Mouse (Mus musculus) left cerebral cortex, adult 2 months (tissue): ENCODE measurements around the gene Actl6a. TPM values are rescaled to one million over a fixed set of nuclear protein-coding genes. Genes with fewer than 3 reads are reported as not detected.

ENCODE experiments used
- DNase-seq, 2 experiments: peaks; one replicate each; pipeline ENCODE4 v3.0.0; 2021 to 2022; ENCODE audit warnings: low spot score in 2 of 2, mixed read lengths in 1 of 2; ENCODE audit errors: extremely low spot score in 1 of 2
- H3K27ac ChIP-seq: fragments of 200-600 bp; 2 replicates; pipeline ENCODE4 v1.8.1; 2022
- H3K4me3 ChIP-seq: fragments of 200-600 bp; 2 replicates; pipeline ENCODE4 v1.8.1; 2022
- CTCF ChIP-seq: fragments of 200-600 bp; IDR thresholded peaks from 2 replicates; pipeline ENCODE4 v1.8.1; 2022; ENCODE audit warnings: antibody characterized with exemption, mild to moderate bottlenecking, moderate library complexity
- intact Hi-C: fragments of 180-260 bp; cut with DNase I; formaldehyde crosslinking; loops from one replicate; pipeline ENCODE4 v1.15.1; 2025
- total RNA-seq, 2 experiments: library from RNA; stranded (reverse); gene quantifications; 2 replicates each; pipeline ENCODE4 v1.2.3; 2021

Gene Actl6a
- total RNA-seq, 2 experiments from 2014 or later, result 16.7 to 17.7 TPM

- no peak overlapping the region for H3K4me3 ChIP-seq
- intact Hi-C loops, result no loop called here
These were observed 32.9 kb upstream of the Actl6a start for GRCm38 (mm10) chr3:32673151-32673550.

GRCm38 (mm10) chr3:32676393-32676792 lies 29.7 kb upstream of the Actl6a start:
- H3K4me3 ChIP-seq, result no peak overlapping the region
- no peak for DNase-seq
- TF ChIP-seq CTCF, result no peak
- intact Hi-C loops, result no loop called here
- no peak overlapping the region for H3K27ac ChIP-seq

More at GRCm38 (mm10) chr3:32673151-32673550, 32.9 kb upstream of the Actl6a start:
- no peak overlapping the region for H3K27ac ChIP-seq
- no peak for TF ChIP-seq CTCF
- no peak for DNase-seq

- DNase-seq, result no peak
- no peak for TF ChIP-seq CTCF
- H3K4me3 ChIP-seq, result no peak overlapping the region
- H3K27ac ChIP-seq, result no peak overlapping the region
- intact Hi-C loops, result no loop called here
These were observed 23.1 kb upstream of the Actl6a start for GRCm38 (mm10) chr3:32682910-32683531.

GRCm38 (mm10) chr3:32684631-32685030 lies 21.5 kb upstream of the Actl6a start:
- Histone ChIP-seq H3K27ac (no peak overlapping the region), H3K4me3 (no peak overlapping the region)
- DNase-seq, result no peak
- intact Hi-C loops, result no loop called here
- no peak for TF ChIP-seq CTCF

- DNase-seq, result no peak
- intact Hi-C loops, result no loop called here
- no peak for TF ChIP-seq CTCF
- Histone ChIP-seq H3K4me3 (no peak overlapping the region), H3K27ac (no peak overlapping the region)
These were observed 19.6 kb upstream of the Actl6a start for GRCm38 (mm10) chr3:32686537-32686936.

GRCm38 (mm10) chr3:32687156-32687555 lies 18.9 kb upstream of the Actl6a start:
- no peak for DNase-seq
- TF ChIP-seq CTCF, result no peak
- no peak overlapping the region for H3K27ac ChIP-seq
- H3K4me3 ChIP-seq, result no peak overlapping the region
- intact Hi-C loops, result no loop called here

GRCm38 (mm10) chr3:32689567-32689999 lies 16.5 kb upstream of the Actl6a start:
- no peak overlapping the region for H3K27ac ChIP-seq
- intact Hi-C loops, result no loop called here
- TF ChIP-seq CTCF, result no peak

GRCm38 (mm10) chr3:32690008-32690407 lies 16.1 kb upstream of the Actl6a start:
- intact Hi-C loops, result loop anchor here (10.0 kb wide), 1 partner anchor 355 kb away; no protein-coding TSS in a partner anchor
- Histone ChIP-seq H3K27ac (no peak overlapping the region), H3K4me3 (no peak overlapping the region)
- TF ChIP-seq CTCF, result no peak
- no peak for DNase-seq

More at GRCm38 (mm10) chr3:32689567-32689999, 16.5 kb upstream of the Actl6a start:
- no peak for DNase-seq
- H3K4me3 ChIP-seq, result no peak overlapping the region

GRCm38 (mm10) chr3:32690901-32691300 lies 15.2 kb upstream of the Actl6a start:
- DNase-seq, result no peak
- no peak overlapping the region for H3K27ac ChIP-seq
- TF ChIP-seq CTCF, result no peak
- intact Hi-C loops, result loop anchor here (10.0 kb wide), 1 partner anchor 356 kb away; no protein-coding TSS in a partner anchor
- H3K4me3 ChIP-seq, result no peak overlapping the region

- intact Hi-C loops, result loop anchor here (10.0 kb wide), 1 partner anchor 357 kb away; no protein-coding TSS in a partner anchor
- no peak for DNase-seq
- H3K4me3 ChIP-seq, result no peak overlapping the region
- TF ChIP-seq CTCF, result no peak
- no peak overlapping the region for H3K27ac ChIP-seq
These were observed 14.3 kb upstream of the Actl6a start for GRCm38 (mm10) chr3:32691841-32692240.

- Histone ChIP-seq H3K27ac (no peak overlapping the region), H3K4me3 (no peak overlapping the region)
- no peak for DNase-seq
- intact Hi-C loops, result loop anchor here (10.0 kb wide), 1 partner anchor 359 kb away; no protein-coding TSS in a partner anchor
- TF ChIP-seq CTCF, result no peak
These were observed 11.9 kb upstream of the Actl6a start for GRCm38 (mm10) chr3:32694211-32694610.

GRCm38 (mm10) chr3:32694737-32695582 lies 11.1 kb upstream of the Actl6a start:
- DNase-seq, result no peak
- Histone ChIP-seq H3K4me3 (no peak overlapping the region), H3K27ac (no peak overlapping the region)
- no peak; the same call in 1 of the 2 replicates for TF ChIP-seq CTCF
- intact Hi-C loops, result loop anchor here (10.0 kb wide), 1 partner anchor 360 kb away; no protein-coding TSS in a partner anchor
